Mouse (Mus musculus) left cerebral cortex, postnatal 14 days (tissue): ENCODE results near the gene Golga1. TPM values are rescaled to one million over a fixed set of nuclear protein-coding genes. Genes with fewer than 3 reads are reported as not detected.
A peak's percentile ranks its signal among the peaks of the same experiment; 100 is the strongest.

Experiments used
- DNase-seq, 2 experiments: peaks; one replicate each; pipeline ENCODE4 v3.0.0; 2021 to 2022; ENCODE audit warnings: low spot score in 2 of 2, mixed read lengths in 1 of 2
- intact Hi-C: fragments of 180-260 bp; cut with DNase I; formaldehyde crosslinking; loops from one replicate; pipeline ENCODE4 v1.15.1; 2025
- total RNA-seq, 2 experiments: library from RNA; stranded (reverse); gene quantifications; 2 replicates each; pipeline ENCODE4 v1.2.3; 2021

The Golga1 gene
- total RNA-seq, 2 experiments from 2014 or later: 26.1 to 31.9 TPM

GRCm38 (mm10) chr2:38987371-38987770, 78.0 kb downstream of the Golga1 start:
- intact Hi-C loops: no loop called here
- DNase-seq: no peak

GRCm38 (mm10) chr2:38986580-38986979, 78.8 kb downstream of the Golga1 start:
- no peak for DNase-seq

GRCm38 (mm10) chr2:38983456-38983855, 81.9 kb downstream of the Golga1 start:
- intact Hi-C loops: no loop called here

More at GRCm38 (mm10) chr2:38986580-38986979, 78.8 kb downstream of the Golga1 start:
- intact Hi-C loops: no loop called here

GRCm38 (mm10) chr2:38977837-38978236, 87.5 kb downstream of the Golga1 start:
- intact Hi-C loops: no loop called here
- DNase-seq: no peak

More at GRCm38 (mm10) chr2:38983456-38983855, 81.9 kb downstream of the Golga1 start:
- no peak for DNase-seq

- no peak for DNase-seq
- intact Hi-C loops: no loop called here
These were observed 89.2 kb downstream of the Golga1 start for GRCm38 (mm10) chr2:38975941-38976805.

GRCm38 (mm10) chr2:38975181-38975580, 90.2 kb downstream of the Golga1 start:
- DNase-seq: no peak
- intact Hi-C loops: no loop called here

- intact Hi-C loops: no loop called here
- DNase-seq: no peak
These were observed 91.2 kb downstream of the Golga1 start for GRCm38 (mm10) chr2:38974171-38974570.

GRCm38 (mm10) chr2:38973701-38974100, 91.6 kb downstream of the Golga1 start:
- peak in 1 of 2 experiments; percentile 17 for DNase-seq
- intact Hi-C loops: no loop called here

GRCm38 (mm10) chr2:38973223-38973622, 92.1 kb downstream of the Golga1 start:
- DNase-seq: no peak
- intact Hi-C loops: no loop called here

GRCm38 (mm10) chr2:38970057-38970456, 95.3 kb downstream of the Golga1 start:
- DNase-seq: no peak
- intact Hi-C loops: no loop called here

- no peak for DNase-seq
- intact Hi-C loops: no loop called here
These were observed 95.7 kb downstream of the Golga1 start for GRCm38 (mm10) chr2:38969650-38970049.

Other genes starting within 250 kb of the Golga1 start
- gene Nr6a1, start 137.9 kb downstream of the Golga1 start, total RNA-seq: 1 to 10 TPM; 4.7 to 6.2 TPM
- 1 to 10 TPM; 3.5 to 4.0 TPM for gene Olfml2a, start 133.6 kb downstream of the Golga1 start, total RNA-seq
- gene Wdr38, start 68.1 kb downstream of the Golga1 start, total RNA-seq: under 1 TPM; 0.40 to 0.51 TPM
- gene Arpc5l, start 60.2 kb downstream of the Golga1 start, total RNA-seq: 100 to 1,000 TPM; 100 to 107 TPM
- 100 to 1,000 TPM; 234 to 241 TPM for gene Rpl35, start 59.9 kb downstream of the Golga1 start, total RNA-seq
- 10 to 100 TPM; 69.4 to 84.0 TPM for gene Scai, start 125.2 kb upstream of the Golga1 start, total RNA-seq
- 10 to 100 TPM; 64.4 to 69.0 TPM for gene Ppp6c, start 160.9 kb upstream of the Golga1 start, total RNA-seq